Mouse (Mus musculus): ENCODE measurements around the gene Gucy2f. TPM values are rescaled to one million over a fixed set of nuclear protein-coding genes. Genes with fewer than 3 reads are reported as not detected.

Gucy2f gene
- polyA plus RNA-seq, 1 experiment, result not detected

Other genes with a start within 250 kb of the Gucy2f start
- 4.1 and 4.8 TPM in 2 replicates for gene Nxt2, start 29.8 kb upstream of the Gucy2f start, polyA plus RNA-seq (2012; rRNA removed)
- 0.18 and 0.32 TPM in 2 replicates for gene Kcne1l, start 109.4 kb upstream of the Gucy2f start, polyA plus RNA-seq (2012; rRNA removed)
- gene Acsl4, start 193.6 kb upstream of the Gucy2f start, polyA plus RNA-seq (2012; rRNA removed), result 0.66 and 1.6 TPM in 2 replicates

All from large intestine, adult 2 months (tissue).